Mouse (Mus musculus) thymus, adult 2 months (tissue): ENCODE measurements around the gene Gm10142.

Experiments
- CTCF ChIP-seq: fragments of 200-500 bp; IDR thresholded peaks from 2 replicates; pipeline ENCODE4 v1.5.1; 2012; ENCODE audit warnings: mild to moderate bottlenecking, control low read depth, low read length, moderate library complexity, borderline replicate concordance; ENCODE audit not compliant: control insufficient read depth, poor library complexity, insufficient read depth; ENCODE audit errors: extremely low read depth
- POLR2A ChIP-seq: fragments of 200-500 bp; IDR thresholded peaks from 2 replicates; pipeline ENCODE4 v1.6.1; 2012; ENCODE audit warnings: mild to moderate bottlenecking, low read length, control low read depth, moderate library complexity; ENCODE audit not compliant: control insufficient read depth, poor library complexity, insufficient read depth; ENCODE audit errors: extremely low read depth

DNA sequence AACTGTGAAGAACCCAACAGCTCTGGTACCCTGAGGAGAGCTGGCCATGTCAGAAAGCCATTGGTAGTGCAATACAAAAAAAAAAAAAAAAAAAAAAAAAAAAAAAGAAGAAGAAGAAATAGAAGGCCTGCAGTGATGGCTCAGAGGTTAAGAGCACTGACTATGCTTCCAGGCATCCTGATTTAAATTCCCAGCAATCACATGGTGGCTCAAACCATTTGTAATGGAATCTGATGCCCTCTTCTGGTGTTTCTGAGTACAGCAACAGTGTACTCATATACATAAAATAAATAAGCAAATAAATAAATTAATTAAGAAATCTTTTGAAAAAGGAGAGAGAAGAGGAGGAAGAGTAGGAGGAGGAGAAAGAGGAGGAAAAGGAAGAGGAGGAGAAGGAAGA lies 37.8 kb downstream of the Gm10142 start:
- TF ChIP-seq CTCF: no peak
- TF ChIP-seq POLR2A: no peak
